Mouse (Mus musculus) thymus, postnatal 14 days (tissue): ENCODE measurements around the gene Zmynd10.

ENCODE experiments used
- DNase-seq: peaks from one replicate; pipeline ENCODE4 v3.0.0; 2021

Zmynd10 gene

GRCm38 (mm10) chr9:107547026-107547425, at the start of gene Zmynd10:
Gene Zmynd10, plus strand, starts transcription at chr9:107547298.
- DNase-seq = peak; percentile 93

DNA sequence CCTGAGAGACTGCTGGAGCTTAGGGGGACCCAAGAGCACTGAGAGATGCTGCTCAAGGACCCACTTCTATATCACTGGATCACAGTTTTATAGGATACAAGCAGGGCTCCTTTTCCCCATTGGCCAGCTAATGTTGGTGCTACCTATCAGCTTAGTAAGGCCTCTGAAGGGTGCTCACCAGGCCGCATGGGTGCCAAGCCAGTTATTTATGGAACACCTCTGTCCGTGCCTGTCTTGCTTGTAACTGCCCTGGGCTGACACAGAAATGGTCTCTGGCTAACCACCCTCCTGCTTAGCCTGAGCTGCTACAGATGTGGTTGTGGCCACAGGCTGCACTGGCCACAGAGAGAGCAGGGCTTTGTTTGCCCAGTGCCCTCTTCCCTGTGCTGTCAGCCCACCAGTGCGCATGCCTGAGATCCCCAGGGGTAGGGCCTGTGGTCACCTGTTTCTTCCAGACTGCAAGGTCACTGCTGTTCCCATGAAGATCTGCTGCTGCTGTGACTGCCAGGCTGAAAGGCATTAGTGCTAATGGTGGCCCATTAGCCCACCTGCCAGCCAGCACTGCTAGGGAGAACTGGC, 46.3 kb upstream of the Zmynd10 start:
- no peak for DNase-seq

DNA sequence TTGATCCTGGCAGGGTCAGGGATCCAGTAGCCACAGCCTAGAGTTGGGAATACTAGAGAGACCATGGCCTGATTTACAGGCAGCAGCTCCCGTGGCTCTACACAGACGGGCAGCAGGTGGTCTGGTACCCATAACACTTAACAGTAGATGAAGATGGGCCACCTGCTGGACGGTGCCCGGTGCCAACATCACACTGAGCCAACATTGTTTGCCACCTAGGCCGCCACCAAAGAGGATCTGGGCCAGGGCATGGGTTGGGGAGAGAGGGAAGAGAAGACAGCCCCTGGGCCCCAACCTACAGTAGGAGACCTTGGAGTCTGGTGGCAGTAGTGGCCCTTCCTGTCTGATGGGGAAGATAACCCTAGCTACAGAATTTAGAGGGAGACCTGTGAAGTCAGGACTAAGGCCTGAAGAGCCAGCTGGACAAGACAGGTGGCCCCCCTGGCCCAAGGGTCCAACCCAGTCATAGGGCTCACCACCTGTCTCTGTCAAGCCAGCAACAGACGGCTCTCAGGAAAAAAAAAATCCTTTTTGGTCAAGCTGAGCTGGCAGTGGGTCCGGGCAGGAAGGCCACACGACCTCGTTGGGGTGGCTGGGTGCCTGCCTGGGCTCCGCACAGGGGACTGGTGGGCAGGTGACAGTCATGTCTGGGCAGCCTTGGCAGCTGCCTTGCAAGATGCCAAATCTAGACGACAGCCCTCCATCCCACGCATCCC, 44.8 kb upstream of the Zmynd10 start:
- DNase-seq = no peak

GRCm38 (mm10) chr9:107504662-107505537, 42.2 kb upstream of the Zmynd10 start:
- no peak for DNase-seq

DNA sequence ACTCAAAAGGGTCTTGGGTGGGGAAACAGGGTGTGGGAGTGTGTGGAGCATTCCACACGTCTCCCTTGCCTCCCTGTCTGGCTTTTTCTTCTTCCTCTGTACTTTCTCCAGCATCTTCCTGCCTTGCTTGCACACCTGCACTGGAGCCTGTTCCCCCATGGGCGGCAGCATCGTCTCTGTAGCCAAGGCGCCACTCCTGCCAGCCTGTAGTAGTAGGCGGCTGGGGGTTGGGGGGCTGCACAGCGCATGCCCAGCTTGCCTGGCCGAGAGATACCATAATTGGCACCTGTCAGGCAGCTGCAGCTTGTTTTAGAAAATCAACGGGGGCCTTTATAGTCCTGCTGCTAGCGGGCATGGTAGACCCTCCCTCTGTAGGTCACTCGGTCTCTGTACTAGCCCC, 38.8 kb upstream of the Zmynd10 start:
- peak; percentile 37 for DNase-seq

DNA sequence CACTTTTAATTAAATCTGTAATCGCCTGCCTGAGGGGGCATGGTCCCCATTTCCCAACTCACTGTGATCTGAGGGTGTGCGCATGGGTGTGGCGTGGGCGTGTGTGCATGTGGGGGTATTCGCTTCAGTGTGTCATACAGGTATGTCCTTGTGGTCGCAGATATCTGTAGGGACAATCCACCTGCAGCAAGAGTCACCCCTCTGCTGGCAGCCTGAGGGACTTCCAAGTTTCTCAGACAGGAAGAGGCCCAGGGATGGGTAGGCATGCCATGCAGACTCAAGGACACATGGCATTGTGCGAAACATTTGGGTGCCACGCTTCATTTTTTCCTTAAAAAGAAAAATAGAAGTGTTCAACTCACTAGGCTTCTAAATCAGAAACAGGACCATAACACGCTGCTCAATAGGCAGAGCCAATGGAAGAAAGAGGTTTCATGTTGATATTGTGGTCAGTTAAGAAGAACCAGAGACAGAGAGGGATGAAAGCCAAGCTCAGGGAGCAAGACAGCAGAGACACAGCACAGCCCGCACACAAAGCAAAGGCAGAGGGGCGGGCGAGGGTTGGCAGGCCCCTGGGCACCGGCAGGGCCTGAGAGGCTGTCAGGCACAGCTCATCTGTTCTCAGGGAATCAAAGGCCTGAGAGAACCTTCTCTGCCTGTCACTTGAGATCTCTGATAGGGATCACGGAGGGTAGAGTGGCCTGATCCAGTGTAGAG, 36.6 kb upstream of the Zmynd10 start:
- no peak for DNase-seq

- DNase-seq = no peak
Observed at GRCm38 (mm10) chr9:107511436-107511835, 35.7 kb upstream of the Zmynd10 start.

DNA sequence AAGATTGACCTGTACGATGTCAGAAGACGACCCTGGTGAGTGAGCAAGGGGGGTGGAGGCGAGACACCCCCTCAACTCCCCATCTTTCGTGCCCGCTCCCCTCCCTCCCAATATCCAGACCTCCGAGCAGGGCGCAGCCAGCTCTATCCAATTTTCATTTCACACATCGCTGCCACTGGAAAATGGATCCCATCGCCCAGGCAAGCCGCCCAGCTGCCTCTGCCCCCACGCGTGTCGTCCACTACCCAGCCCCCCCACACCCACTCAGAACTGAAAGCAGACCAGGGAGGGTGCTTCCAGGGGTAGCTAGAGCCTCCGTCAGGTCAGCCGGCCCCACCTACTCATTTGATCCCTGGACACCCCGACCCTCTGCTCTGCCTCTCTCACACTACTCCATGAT, 34.8 kb upstream of the Zmynd10 start:
- DNase-seq = no peak

GRCm38 (mm10) chr9:107514303-107514955, 32.7 kb upstream of the Zmynd10 start:
- DNase-seq = peak; percentile 86

GRCm38 (mm10) chr9:107520331-107520730, 26.8 kb upstream of the Zmynd10 start:
- no peak for DNase-seq

DNA sequence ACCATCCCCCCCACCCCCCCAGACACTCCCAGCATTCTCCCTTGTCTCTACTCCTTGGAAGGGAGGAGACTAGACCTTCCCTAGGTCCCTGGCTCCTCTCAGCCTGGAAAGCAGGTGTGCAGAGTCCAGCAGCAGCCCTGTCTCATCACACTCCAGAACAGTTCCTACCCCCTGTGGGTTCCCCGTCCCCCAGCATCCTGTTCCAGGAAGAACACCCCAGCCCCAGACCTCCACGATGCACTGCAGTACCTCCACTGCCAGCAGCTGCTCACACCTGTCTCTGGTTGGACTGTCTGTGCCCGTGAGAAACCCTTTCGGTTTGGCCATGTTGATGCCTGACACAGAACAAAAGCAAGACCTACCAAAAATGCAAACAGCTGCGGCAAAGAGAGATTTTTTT, 25.9 kb upstream of the Zmynd10 start:
- peak; percentile 78 for DNase-seq

DNA sequence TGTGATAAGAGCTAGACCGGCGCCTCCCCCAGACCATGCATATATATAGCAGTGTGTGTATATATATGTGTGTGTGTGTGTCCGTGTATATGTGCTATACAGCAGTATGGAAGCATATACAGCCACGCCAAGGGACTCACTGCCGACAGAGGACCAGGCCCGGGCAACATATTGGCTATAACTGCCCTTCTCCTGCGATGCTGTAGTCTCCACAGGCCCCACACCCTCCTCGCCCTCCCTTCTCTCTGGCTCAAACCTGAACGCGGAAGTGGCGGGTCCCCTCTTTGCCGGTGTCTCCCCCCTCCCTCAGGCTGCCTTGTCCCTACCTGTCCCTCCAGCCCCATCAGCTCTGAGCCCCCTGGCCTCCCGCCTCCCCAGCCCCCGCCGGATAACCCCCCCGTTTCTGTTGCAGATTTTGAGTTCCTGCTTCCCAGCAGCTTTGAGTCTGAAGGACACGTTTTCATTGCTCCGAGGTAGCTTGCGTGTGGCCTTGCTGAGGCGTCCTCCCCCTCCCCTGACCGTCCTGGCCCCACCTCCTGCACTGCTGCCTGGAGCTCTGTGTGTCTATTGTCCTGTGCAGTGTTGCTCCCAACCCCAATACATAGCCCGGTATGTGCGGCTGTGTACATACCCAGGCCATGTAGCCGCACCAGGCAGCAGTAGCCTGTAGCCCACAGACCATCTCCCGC, 25.2 kb upstream of the Zmynd10 start:
- DNase-seq = peak; percentile 72

GRCm38 (mm10) chr9:107522400-107522711, 24.7 kb upstream of the Zmynd10 start:
- DNase-seq = no peak

DNA sequence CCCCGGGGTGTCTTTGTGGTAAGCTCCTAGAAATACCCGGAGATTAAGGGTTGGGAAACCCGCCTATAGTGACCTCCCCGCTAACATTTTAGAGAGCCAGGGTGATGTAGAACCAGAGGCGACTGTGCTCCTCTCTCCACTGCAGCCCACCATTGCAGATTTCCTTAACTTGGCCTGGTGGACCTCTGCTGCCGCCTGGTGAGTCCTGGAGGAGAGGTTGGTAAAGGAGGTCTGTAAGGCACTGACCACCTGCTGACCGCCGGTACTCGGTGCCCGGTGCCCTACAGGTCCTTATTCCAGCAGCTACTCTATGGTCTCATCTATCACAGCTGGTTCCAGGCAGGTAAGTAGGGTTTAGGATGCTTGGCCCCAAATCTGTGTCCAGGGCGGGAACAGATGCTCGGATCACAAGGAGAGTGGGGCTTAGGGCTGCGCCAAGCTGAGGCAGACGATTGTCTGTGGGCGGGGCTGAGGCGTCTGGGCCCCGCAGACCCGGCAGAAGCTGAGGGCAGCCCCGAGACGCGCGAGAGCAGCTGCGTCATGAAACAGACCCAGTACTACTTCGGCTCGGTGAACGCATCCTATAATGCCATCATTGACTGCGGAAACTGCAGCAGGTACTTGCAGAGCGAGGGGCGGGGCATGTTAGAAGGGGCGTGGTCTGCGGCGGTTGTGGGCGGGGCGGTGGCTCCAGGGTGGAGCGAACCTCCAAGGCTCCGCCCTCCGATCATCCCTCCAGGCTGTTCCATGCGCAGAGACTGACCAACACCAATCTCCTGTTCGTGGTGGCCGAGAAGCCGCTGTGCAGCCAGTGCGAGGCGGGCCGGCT, 20.7 kb upstream of the Zmynd10 start:
- peak; percentile 90 for DNase-seq

DNA sequence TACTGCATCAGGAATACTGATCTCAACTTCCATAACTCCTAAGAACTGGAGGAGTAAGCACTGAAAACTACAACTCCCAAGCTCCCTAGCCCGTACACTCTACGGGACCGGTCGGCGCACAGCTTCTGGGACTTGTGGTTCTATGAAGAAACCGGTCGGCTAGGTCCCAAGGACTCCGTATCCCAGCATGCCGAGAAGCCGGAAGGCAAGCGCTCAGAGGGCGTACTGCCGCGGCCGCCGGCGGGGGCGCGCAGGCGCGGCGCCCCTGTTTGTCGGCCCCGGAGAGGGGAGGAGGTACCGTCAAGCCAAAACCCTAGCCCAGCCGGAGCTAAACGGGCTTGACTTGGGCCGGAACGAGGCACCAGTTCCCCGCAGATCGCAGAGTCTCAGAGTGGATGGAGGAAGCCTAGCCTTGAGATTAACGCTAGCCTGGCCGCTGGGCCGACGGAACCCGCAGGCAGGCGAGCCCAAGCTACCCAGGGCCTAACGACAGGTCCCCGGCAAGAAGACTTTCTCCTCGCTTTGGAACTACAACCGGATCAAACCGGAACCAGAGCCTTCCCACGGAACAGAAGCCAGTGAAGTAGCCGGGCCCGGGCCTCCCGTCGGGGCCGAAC, 13.2 kb upstream of the Zmynd10 start, which contains the start of gene Tmem115:
Tmem115 (plus strand) TSS at position 155 of the 617 bp plus-strand sequence.
- peak; percentile 92 for DNase-seq

DNA sequence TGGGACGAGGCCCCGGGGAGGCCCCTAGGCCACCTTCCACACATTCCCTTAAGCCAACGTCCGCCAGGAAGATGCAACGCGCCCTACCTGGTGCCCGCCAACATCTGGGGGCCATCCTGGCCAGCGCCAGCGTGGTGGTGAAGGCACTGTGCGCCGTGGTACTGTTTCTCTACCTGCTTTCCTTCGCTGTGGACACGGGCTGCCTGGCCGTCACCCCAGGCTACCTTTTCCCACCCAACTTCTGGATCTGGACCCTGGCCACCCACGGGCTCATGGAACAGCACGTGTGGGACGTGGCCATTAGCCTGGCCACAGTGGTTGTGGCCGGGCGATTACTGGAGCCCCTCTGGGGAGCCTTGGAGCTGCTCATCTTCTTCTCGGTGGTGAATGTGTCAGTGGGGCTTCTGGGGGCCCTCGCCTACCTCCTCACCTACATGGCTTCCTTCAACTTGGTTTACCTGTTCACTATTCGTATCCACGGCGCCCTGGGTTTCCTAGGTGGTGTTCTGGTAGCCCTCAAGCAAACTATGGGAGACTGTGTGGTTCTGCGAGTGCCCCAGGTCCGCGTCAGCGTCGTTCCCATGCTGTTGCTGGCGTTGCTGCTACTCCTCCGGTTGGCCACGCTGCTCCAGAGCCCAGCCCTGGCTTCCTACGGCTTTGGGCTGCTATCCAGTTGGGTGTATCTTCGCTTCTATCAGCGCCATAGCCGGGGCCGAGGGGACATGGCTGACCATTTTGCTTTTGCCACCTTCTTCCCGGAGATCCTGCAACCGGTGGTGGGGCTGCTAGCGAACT, 12.5 kb upstream of the Zmynd10 start:
- DNase-seq = peak; percentile 35

DNA sequence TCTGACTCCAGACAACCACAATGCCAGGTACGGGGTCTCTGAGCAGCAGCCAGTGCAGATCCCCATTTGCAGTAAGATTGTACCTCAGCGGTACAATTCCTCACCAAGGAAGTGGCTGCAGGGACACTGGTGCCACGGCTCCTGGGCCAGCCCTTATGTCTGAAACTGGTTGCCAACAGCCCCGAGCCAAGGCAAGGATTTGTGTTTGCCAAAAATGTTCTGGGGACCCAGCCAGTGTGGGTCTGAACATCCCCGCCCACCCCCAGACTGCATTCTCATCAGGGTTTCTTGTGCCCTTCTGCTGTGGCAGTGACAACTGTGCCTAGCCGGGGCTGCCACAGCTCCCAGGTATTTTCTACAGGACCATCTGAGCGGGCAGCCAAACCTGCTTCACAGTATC, 8.9 kb upstream of the Zmynd10 start:
- no peak for DNase-seq

GRCm38 (mm10) chr9:107538711-107539110, 8.4 kb upstream of the Zmynd10 start:
- DNase-seq = no peak

- DNase-seq = no peak
Observed at GRCm38 (mm10) chr9:107539940-107540339, 7.2 kb upstream of the Zmynd10 start.

GRCm38 (mm10) chr9:107540420-107540819, 6.7 kb upstream of the Zmynd10 start:
- DNase-seq = no peak
